Mouse (Mus musculus): ENCODE results near the gene Mdm4.

DNA sequence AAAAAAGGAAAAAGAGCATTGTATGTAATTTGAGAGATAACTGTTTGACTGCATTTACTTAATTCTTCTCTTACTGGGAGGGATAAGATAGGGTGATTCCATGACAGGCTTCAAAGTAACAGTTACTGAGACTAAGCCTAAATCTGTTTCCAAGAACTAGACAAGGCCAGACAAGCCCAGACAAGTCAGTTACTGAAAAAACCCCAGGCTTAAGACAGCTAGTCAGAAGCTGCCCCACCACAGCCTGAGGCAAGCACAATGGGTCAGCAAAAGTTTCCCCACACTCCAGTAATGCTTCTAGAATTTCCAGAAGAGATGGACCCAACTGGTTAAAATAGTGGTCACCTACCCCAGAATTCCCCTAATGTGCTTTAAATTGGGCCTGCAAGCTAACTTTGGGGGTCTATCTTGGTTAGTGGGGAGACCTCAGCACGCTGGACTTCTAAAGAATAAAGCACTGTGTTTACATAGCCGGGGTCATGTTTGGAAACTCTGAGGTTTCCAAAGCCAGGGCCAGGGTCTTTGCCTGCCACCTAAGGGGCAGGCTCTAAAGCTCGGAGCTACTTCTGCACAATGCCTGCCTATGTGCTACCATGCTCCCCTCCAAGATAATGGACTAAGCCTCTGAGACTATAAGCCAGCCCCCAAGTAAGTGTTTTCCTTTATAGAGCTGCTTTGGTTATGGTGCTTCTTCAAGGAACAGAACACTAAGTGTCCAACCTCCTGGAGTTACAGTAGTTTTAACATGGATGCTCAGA lies 10.0 kb downstream of the Mdm4 start:
- TF ChIP-seq ZC3H11A (IDR thresholded peaks at IDR 0.05; ENCODE audit: borderline replicate concordance, low read depth, low read length): no peak
- TF ChIP-seq MAFK (IDR thresholded peaks at IDR 0.05; ENCODE audit: insufficient read depth, low read depth, low read length): no peak
- no peak for TF ChIP-seq HCFC1 (IDR thresholded peaks at IDR 0.05; ENCODE audit: borderline replicate concordance, insufficient read depth, low read length)

All from ES-E14 (cell line).